Mouse (Mus musculus) G1E (cell line): Measurements from ENCODE around the gene Sarm1. TPM values are rescaled to one million over a fixed set of nuclear protein-coding genes. Genes with fewer than 3 reads are reported as not detected.

Experiments used
- ATAC-seq: 2 replicates; pipeline ENCODE4 v1.8.0; 2016; ENCODE audit warnings: mild to moderate bottlenecking; ENCODE audit not compliant: insufficient number of reproducible peaks, poor library complexity, low FRiP score, severe bottlenecking; ENCODE audit errors: extremely low read depth
- DNase-seq: peaks from one replicate; pipeline ENCODE4 v3.0.0; 2012; ENCODE audit warnings: low spot score
- H3K27me3 ChIP-seq: 2 replicates; pipeline ENCODE4 v1.6.1; 2012; ENCODE audit warnings: mild to moderate bottlenecking, low read length, inconsistent platforms; ENCODE audit not compliant: insufficient read depth
- H3K36me3 ChIP-seq: replicated peaks from 2 replicates; pipeline ENCODE3; 2012; ENCODE audit warnings: mild to moderate bottlenecking, inconsistent platforms
- H3K4me1 ChIP-seq: 2 replicates; pipeline ENCODE4 v1.6.1; 2012; ENCODE audit warnings: low read depth, low read length, inconsistent platforms, mixed read lengths; ENCODE audit not compliant: insufficient read depth
- H3K4me3 ChIP-seq: 2 replicates; pipeline ENCODE4 v1.5.1; 2012; ENCODE audit warnings: low read depth, mild to moderate bottlenecking, inconsistent platforms, low read length, moderate library complexity, mixed read lengths
- H3K9me3 ChIP-seq: replicated peaks from 2 replicates; pipeline ENCODE4 v1.6.1; 2012; ENCODE audit warnings: inconsistent platforms
- CTCF ChIP-seq: IDR thresholded peaks from 2 replicates; pipeline ENCODE4 v1.5.1; 2012; ENCODE audit warnings: low read depth, low read length, inconsistent platforms, mixed read lengths
- GATA1 ChIP-seq: IDR thresholded peaks from 2 replicates; pipeline ENCODE4 v1.6.1; 2012; ENCODE audit warnings: borderline replicate concordance, low read length, inconsistent platforms, mixed read lengths
- GATA2 ChIP-seq: IDR thresholded peaks from 2 replicates; pipeline ENCODE4 v1.6.1; 2012; ENCODE audit warnings: low read depth, low read length, inconsistent platforms, borderline replicate concordance
- POLR2AphosphoS5 ChIP-seq: IDR thresholded peaks from 2 replicates; pipeline ENCODE4 v1.6.1; 2012; ENCODE audit warnings: low read depth, low read length, inconsistent platforms; ENCODE audit not compliant: insufficient replicate concordance
- TAL1 ChIP-seq: conservative IDR thresholded peaks from 2 replicates; pipeline ENCODE4 v1.6.1; 2012; ENCODE audit warnings: low read depth, low read length, inconsistent platforms, mixed read lengths
- polyA plus RNA-seq: library from polyadenylated mRNA; stranded (reverse); fragments of >175 nt; gene quantifications from 2 replicates; pipeline ENCODE4 v1.2.3, GENCODE M21; 2012
- total RNA-seq, 2 experiments: library from RNA; stranded (forward) in 1 of 2; stranded (reverse) in 1 of 2; fragments of 200-1000 nt in 1 of 2; fragments of >200 nt in 1 of 2; fragmentation: Nextera tagmentation in 1 of 2; gene quantifications; 2 replicates each; pipeline ENCODE4 v1.2.3; 2014 to 2017

Gene Sarm1
- total and polyA plus RNA-seq, 3 experiments: 0.22 TPM; not detected in 2

DNA sequence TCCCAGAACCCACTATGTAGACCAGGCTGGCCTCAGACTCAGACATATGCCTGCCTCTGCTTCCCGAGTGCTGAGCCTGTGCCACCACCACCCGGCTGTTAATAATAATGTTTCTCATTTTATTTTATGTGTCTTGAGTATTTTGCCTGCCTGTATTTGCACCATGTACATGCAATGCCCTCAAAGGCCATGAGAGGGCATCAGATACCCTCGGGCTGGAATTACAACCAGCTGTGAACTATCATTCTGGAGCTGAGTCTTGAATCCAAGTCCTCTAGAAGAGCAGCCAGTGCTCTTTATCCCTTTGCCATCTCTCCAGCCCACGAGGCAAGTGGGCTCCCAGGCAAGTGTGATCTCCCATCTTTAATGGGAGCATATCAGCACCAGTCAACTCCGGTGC is 42.2 kb downstream of the Sarm1 start:
- H3K9me3 ChIP-seq: no peaks in the 10 kb centered on the region

DNA sequence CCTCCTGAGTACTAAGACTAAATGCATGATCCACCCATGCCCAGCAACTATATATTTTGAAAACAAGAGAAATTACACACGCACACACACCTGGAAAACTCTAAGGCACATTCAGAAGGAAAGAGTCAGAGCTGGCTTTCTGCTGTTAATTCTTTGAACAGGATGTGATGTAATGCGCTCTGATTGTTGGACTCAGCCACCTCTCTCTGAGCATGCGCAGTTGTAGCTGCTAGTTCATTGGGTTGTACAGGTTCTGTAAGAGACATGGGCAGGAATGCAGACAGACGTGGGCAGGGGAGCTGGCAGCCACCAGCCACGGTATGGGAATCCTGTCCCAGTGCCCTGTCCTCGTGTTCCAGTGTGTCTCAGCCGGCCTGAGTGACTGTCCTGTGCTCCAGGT is 43.3 kb downstream of the Sarm1 start:
- Histone ChIP-seq H3K36me3 (no peaks in the 10 kb centered on the region), H3K4me1 (no peaks in the 10 kb centered on the region; the same call in 1 of the 2 replicates), H3K27me3 (peaks cover 27% of the 10 kb centered on the region), H3K4me3 (no peak overlapping the region), H3K9me3 (no peaks in the 10 kb centered on the region)
- TF ChIP-seq GATA2 (no peak), GATA1 (no peak), CTCF (no peak)
- no peak for DNase-seq
- ATAC-seq: no peak

More for the DNA sequence above, 42.2 kb downstream of the Sarm1 start:
- peaks cover 24% of the 10 kb centered on the region for H3K27me3 ChIP-seq
- no peak overlapping the region for H3K4me3 ChIP-seq
- TF ChIP-seq CTCF: peak; percentile 15; the same call in 1 of the 2 replicates
- no peak for TF ChIP-seq TAL1
- H3K36me3 ChIP-seq: no peaks in the 10 kb centered on the region
- H3K4me1 ChIP-seq: no peaks in the 10 kb centered on the region; the same call in 1 of the 2 replicates
- DNase-seq (no peak), ATAC-seq (no peak)

DNA sequence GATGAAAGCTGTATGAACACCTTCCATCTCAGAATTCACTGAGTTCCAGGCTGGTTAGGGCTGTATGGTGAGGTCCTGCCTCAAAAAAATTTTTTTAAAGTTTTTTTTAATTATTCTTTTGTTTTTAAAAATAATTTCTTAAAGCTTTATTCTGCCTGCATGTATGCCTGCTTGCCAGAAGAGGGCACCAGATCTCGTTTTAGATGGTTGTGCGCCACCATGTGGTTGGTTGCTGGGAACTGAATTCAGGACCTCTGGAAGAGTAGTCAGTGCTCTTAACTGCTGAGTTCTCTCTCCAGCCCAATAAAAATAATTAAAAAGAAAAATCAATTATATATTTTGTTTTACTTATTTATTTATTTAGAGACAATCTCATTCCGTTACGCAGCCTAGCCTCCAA is 43.9 kb downstream of the Sarm1 start:
- no peak for ATAC-seq
- no peak for DNase-seq
- TF ChIP-seq GATA2: no peak
- peak; percentile 47; the same call in 1 of the 2 replicates for TF ChIP-seq CTCF
- no peak for TF ChIP-seq GATA1
- no peak for TF ChIP-seq TAL1
- TF ChIP-seq POLR2AphosphoS5: no peak
- H3K27me3 ChIP-seq: peaks cover 27% of the 10 kb centered on the region
- no peak overlapping the region for H3K4me3 ChIP-seq
- H3K36me3 ChIP-seq: no peaks in the 10 kb centered on the region
- H3K4me1 ChIP-seq: no peaks in the 10 kb centered on the region; the same call in 1 of the 2 replicates
- no peaks in the 10 kb centered on the region for H3K9me3 ChIP-seq

DNA sequence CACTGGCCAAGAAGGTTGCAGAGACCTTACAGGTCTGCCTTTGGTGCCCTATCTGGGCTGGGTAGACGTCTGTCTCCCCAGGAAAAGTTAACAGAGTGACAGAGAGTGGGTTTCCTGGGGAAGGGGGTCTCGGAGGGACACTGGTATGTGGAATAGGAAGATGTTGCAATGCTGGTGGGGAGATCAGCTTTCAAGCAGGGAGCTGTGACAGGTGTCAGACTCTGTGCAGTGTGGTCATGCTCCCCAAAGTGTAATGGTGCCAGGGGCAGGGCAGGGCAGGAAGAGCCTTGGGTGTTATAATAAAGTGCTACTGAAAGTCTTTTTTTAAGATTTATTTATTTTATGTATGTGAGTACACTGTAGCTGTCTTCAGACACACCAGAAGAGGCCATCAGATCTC is 47.2 kb downstream of the Sarm1 start:
- Histone ChIP-seq H3K9me3 (no peaks in the 10 kb centered on the region), H3K4me3 (no peak overlapping the region), H3K4me1 (no peaks in the 10 kb centered on the region; the same call in 1 of the 2 replicates), H3K27me3 (peaks cover 30% of the 10 kb centered on the region), H3K36me3 (no peaks in the 10 kb centered on the region)
- no peak for TF ChIP-seq POLR2AphosphoS5
- TF ChIP-seq GATA2: no peak
- no peak for TF ChIP-seq GATA1
- TF ChIP-seq CTCF: no peak
- TF ChIP-seq TAL1: no peak
- DNase-seq (no peak), ATAC-seq (no peak)

DNA sequence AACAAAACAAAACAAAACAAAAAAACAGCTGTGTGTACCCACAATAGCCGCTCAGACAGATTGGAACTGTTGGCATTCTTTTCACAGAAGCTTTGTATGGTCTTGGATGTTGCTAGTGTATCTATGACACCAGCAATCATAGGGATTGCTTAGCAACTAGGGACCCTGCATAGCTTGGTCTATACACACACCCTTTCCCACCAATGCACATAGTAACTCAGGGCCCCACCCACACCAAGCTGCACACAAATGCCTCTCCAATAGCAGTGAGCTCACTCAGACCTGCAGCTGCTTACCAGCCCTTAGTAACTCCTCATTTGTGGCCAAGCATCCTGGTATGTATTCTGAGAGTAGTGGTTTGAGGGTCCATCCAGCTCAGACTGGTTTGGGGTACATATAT is 49.3 kb downstream of the Sarm1 start:
- no peak for ATAC-seq
- Histone ChIP-seq H3K9me3 (no peaks in the 10 kb centered on the region), H3K36me3 (no peaks in the 10 kb centered on the region), H3K27me3 (peaks cover 35% of the 10 kb centered on the region), H3K4me1 (no peaks in the 10 kb centered on the region; the same call in 1 of the 2 replicates), H3K4me3 (no peak overlapping the region)
- TF ChIP-seq POLR2AphosphoS5 (no peak), GATA1 (no peak), GATA2 (no peak), TAL1 (no peak), CTCF (no peak)
- no peak for DNase-seq

DNA sequence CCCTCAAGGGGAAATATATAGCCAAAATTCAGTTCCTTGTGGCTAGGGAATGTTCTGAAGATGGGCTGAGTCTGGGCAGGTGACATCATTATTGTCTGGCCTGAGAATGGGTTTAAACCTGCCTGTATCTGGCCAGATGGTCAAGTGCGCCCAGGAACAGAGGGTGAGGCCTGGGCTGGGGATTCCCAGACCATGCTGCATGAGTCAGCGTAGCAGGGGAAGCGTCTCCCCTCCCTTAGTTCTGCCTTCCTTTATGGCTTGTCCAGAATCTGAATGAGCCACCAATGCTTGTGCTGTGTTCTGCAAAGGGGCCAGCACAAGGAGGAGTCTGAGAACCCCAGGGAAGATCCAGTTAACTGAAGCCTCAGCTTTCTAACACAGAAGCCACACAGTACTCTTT is 50.4 kb downstream of the Sarm1 start:
- Histone ChIP-seq H3K4me1 (no peaks in the 10 kb centered on the region; the same call in 1 of the 2 replicates), H3K4me3 (no peak overlapping the region), H3K9me3 (no peaks in the 10 kb centered on the region), H3K36me3 (no peaks in the 10 kb centered on the region), H3K27me3 (peaks cover 29% of the 10 kb centered on the region)
- DNase-seq (no peak), ATAC-seq (no peak)
- TF ChIP-seq TAL1 (no peak), POLR2AphosphoS5 (no peak), GATA1 (no peak), GATA2 (no peak), CTCF (no peak)

DNA sequence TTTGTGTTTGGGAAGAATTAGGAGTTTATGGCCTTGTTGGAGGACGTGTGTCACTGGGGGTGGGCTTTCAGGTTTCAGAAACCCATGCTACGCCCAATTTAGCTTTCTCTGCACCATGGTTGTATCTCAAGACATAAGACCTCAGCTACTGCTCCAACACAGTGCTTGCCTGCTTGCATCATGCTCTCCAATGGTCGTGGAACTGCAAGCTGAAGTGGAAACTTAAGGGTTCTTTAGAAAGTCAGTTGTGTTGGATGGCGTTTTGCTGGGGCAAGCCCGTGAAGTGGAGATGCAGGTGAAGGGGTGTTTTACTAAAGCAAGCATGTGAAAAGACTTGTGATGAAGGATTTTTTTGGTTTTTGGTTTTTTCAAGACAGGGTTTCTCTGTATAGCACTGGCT is 54.4 kb downstream of the Sarm1 start:
- no peak for TF ChIP-seq CTCF
- TF ChIP-seq GATA2: no peak
- TF ChIP-seq TAL1: no peak
- no peak for TF ChIP-seq POLR2AphosphoS5
- no peak for TF ChIP-seq GATA1
- ATAC-seq: no peak
- H3K4me3 ChIP-seq: no peak overlapping the region

More for the DNA sequence above, 54.4 kb downstream of the Sarm1 start:
- H3K27me3 ChIP-seq: peaks cover 18% of the 10 kb centered on the region
- DNase-seq: no peak
- H3K9me3 ChIP-seq: no peaks in the 10 kb centered on the region
- H3K4me1 ChIP-seq: no peaks in the 10 kb centered on the region
- H3K36me3 ChIP-seq: no peaks in the 10 kb centered on the region
